Mouse (Mus musculus) forebrain, embryonic 12.5 days (tissue): ENCODE data around the gene Zkscan17. TPM values are rescaled to one million over a fixed set of nuclear protein-coding genes. Genes with fewer than 3 reads are reported as not detected.

Source experiments
- ATAC-seq: fragments of 200-750 bp; cut with Nextera tagmentation; 2 replicates; pipeline ENCODE4 v1.8.0; 2017; ENCODE audit warnings: moderate TSS enrichment; ENCODE audit not compliant: low FRiP score
- H3K27ac ChIP-seq: fragments of 300-500 bp; sonication (generic); 2 replicates; pipeline ENCODE4 v1.5.1; 2016; ENCODE audit warnings: mild to moderate bottlenecking
- H3K27me3 ChIP-seq: fragments of 300-500 bp; sonication (generic); 2 replicates; pipeline ENCODE4 v1.6.1; 2016; ENCODE audit warnings: mild to moderate bottlenecking
- H3K36me3 ChIP-seq: fragments of 300-500 bp; sonication (generic); replicated peaks from 2 replicates; pipeline ENCODE4 v1.6.1; 2016; ENCODE audit warnings: mild to moderate bottlenecking
- H3K4me1 ChIP-seq: fragments of 300-500 bp; sonication (generic); 2 replicates; pipeline ENCODE4 v1.6.1; 2016
- H3K4me2 ChIP-seq: fragments of 300-500 bp; sonication (generic); 2 replicates; pipeline ENCODE4 v1.6.1; 2016; ENCODE audit warnings: mild to moderate bottlenecking, moderate library complexity
- H3K4me3 ChIP-seq: fragments of 300-500 bp; sonication (generic); replicated peaks from 2 replicates; pipeline ENCODE4 v1.5.1; 2016; ENCODE audit warnings: mild to moderate bottlenecking
- H3K9ac ChIP-seq: fragments of 300-500 bp; sonication (generic); 2 replicates; pipeline ENCODE4 v1.6.1; 2016; ENCODE audit warnings: mild to moderate bottlenecking
- H3K9me3 ChIP-seq: fragments of 300-500 bp; sonication (generic); 2 replicates; pipeline ENCODE4 v1.6.1; 2016
- WGBS: fragments of 180-500 bp; shearing (Covaris S2); methylation state at CpG from one replicate; pipeline ENCODE4 v1.1.7; 2016; 5-methylcytosine and 5-hydroxymethylcytosine counted together
- polyA plus RNA-seq: library from polyadenylated mRNA; unstranded; fragments of >200 nt; fragmentation: Nextera tagmentation; extraction: Ambion mirVana; gene quantifications from 2 replicates; pipeline ENCODE4 v1.2.1, GENCODE M21; 2016

Gene Zkscan17
- polyA plus RNA-seq, 1 experiment from 2014 or later: 29.6 TPM

GRCm38 (mm10) chr11:59437954-59438353 lies 88.6 kb downstream of the Zkscan17 start:
- no peak for ATAC-seq
- Histone ChIP-seq H3K4me2 (no peak overlapping the region), H3K27ac (no peak overlapping the region), H3K4me3 (no peak overlapping the region), H3K27me3 (no peaks in the 10 kb centered on the region), H3K36me3 (peaks cover 47% of the 10 kb centered on the region), H3K9me3 (peaks cover 9% of the 10 kb centered on the region), H3K4me1 (no peaks in the 10 kb centered on the region), H3K9ac (no peak overlapping the region)
- WGBS: 95% methylated on average over 12 of the region's 12 CpGs

Other genes with a start within 250 kb of the Zkscan17 start
- gene Wnt3a, start 236.0 kb downstream of the Zkscan17 start, polyA plus RNA-seq: 4.9 and 6.8 TPM in 2 replicates
- 4.9 and 5.3 TPM in 2 replicates for gene Wnt9a, start 219.8 kb downstream of the Zkscan17 start, polyA plus RNA-seq
- gene Prss38, start 151.1 kb downstream of the Zkscan17 start, polyA plus RNA-seq: not detected in 2 replicates
- gene Jmjd4, start 76.7 kb downstream of the Zkscan17 start, polyA plus RNA-seq: 13.3 and 15.6 TPM in 2 replicates
- 169 and 173 TPM in 2 replicates for gene Snap47, start 75.6 kb downstream of the Zkscan17 start, polyA plus RNA-seq
- 11.6 and 12.2 TPM in 2 replicates for gene Zfp867, start 54.3 kb downstream of the Zkscan17 start, polyA plus RNA-seq
- 0.10 TPM in 1 of 2 replicates, not detected in the other for gene Nlrp3, start 14.8 kb upstream of the Zkscan17 start, polyA plus RNA-seq
- gene Olfr222, start 49.5 kb upstream of the Zkscan17 start, polyA plus RNA-seq: not detected in 2 replicates
- gene Olfr223, start 66.5 kb upstream of the Zkscan17 start, polyA plus RNA-seq: not detected in 2 replicates
- gene Mprip, start 134.6 kb upstream of the Zkscan17 start, polyA plus RNA-seq: 39.9 and 77.3 TPM in 2 replicates